Mouse (Mus musculus) adrenal gland (tissue): ENCODE results near the gene Msh5.
"Not testable (repeated sequence)": the region's sequence is repeated elsewhere in the genome, so short reads cannot be mapped to it uniquely, and the experiment has no call there.

Source experiments
- intact Hi-C: fragments of 180-260 bp; cut with DNase I; formaldehyde crosslinking; loops from one replicate; pipeline ENCODE4 v1.15.1; 2025

Msh5 gene

GRCm38 (mm10) chr17:35049561-35050016 is 3.0 kb upstream of the Msh5 start, which contains the start of gene Clic1:
Clic1 (plus strand) TSS chr17:35049966.
- intact Hi-C loops, result no loop called here

GRCm38 (mm10) chr17:35048932-35049440 is 2.4 kb upstream of the Msh5 start:
- intact Hi-C loops, result no loop called here

GRCm38 (mm10) chr17:35048149-35048931 is 1.8 kb upstream of the Msh5 start:
- intact Hi-C loops, result no loop called here

GRCm38 (mm10) chr17:35047688-35048087 is 1.1 kb upstream of the Msh5 start:
- intact Hi-C loops, result no loop called here

GRCm38 (mm10) chr17:35045807-35046680 is 501 bp downstream of the Msh5 start:
- intact Hi-C loops, result no loop called here

DNA sequence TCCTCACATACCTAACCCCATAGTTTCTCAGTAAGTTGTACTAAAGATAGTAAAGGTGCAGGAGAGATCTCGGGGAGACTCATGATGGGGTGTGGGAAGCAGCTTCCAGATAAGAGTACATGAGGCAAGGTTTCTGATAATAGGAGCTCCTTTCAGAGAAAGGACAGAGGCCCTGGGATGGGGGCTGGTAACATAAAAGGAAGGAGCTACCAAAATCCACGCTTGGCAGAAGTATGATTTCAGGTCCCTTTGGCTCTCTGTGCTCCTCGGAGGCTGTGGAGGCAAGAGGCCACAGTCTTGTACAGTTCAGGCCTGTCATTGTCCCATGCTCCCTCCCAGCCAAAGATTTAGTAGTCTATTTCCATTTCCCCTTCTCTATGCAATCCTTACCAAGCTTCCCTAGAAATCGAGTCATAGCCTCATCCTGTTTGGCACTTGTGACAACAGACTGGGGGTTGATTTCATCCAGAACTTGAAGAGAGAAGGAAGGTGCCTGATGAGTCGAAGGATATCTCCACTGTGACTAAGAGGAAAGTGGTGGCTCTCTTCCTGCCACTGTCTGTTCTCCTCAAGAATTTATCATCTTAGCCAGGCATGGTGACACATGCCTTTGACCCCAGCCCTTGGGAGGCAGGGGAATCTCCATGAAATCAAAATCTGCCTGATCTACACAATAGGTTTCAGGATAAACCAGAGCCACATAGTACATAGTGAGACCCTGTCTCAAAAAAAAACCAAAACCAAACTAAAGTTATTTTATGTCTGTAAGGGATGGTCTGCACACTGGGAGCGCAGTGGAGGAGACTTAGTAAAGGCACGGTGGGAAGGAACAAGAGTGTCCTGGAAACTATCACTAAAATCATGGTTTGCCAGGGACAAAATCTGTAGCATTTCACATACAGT is 1.4 kb downstream of the Msh5 start:
- intact Hi-C loops, result no loop called here

DNA sequence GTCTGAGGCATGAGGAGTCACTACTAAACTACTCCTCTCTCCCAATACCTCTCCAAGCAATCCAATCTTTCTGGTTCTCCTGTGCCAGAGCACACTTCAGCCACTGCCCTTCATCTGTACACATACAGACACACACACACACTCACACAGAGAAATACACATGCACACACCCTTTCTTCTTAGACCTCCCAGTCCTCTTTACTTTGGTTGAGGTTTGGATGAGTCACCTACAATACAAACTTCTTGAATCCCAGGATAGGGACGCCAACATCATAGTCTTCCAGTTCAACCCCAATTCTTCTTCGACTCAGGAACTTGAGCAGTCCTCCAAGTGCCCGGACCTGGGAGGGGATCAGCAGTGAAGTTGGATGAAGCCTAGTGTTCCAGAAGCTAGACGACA is 2.8 kb downstream of the Msh5 start:
- intact Hi-C loops, result no loop called here

- intact Hi-C loops, result no loop called here
Measured at GRCm38 (mm10) chr17:35039121-35039873, 7.2 kb downstream of the Msh5 start.

GRCm38 (mm10) chr17:35034896-35035295 is 11.6 kb downstream of the Msh5 start:
- intact Hi-C loops, result no loop called here

GRCm38 (mm10) chr17:35033703-35034102 is 12.8 kb downstream of the Msh5 start:
- intact Hi-C loops, result not testable (repeated sequence)

DNA sequence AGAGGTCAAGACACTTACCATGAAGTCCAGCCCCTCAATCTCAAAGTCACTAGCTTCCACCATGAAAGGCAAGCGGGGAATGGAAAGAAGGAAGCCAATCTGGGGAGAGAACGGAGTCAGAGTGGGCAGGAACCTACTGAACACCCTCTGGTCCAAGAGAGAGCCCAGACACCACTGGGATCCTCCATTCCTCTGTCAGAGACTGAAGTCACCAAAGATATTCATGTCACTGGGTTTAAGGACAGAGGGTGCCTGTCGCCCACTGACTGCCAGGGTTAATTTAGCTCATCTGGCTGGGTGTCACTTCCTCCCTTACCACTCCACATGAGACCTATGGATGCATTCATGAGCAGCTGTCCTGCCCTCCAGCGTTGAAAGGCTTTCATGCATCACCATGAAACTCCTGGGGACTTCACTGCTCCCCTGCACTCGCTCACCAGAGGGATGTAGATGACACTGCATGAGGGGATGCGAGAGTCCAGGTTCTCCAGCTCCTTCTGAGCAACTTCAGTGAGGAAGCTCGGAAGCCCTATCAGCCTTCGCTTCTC is 14.1 kb downstream of the Msh5 start:
- intact Hi-C loops, result no loop called here

- intact Hi-C loops, result no loop called here
Measured at GRCm38 (mm10) chr17:35031880-35032279, 14.7 kb downstream of the Msh5 start.

DNA sequence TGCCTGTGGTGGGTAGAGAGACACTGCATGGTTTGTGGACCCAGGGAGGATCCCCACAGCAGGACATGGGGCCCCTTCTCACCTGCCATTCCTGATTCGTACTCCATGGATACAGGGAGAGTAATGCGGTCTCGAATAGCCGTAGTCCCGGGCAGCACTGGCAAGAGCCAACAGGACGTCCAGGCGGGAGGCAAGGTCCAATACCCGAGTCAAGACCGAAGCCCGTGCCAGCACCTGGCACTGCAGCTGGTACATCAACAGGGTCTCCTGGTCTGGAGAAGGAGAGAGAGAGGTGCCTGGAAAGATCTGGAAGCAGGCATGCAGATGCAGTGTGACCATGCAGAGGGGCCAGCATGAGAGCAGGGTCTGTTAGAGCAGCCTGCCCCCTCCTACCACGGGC is 15.3 kb downstream of the Msh5 start:
- intact Hi-C loops, result no loop called here

GRCm38 (mm10) chr17:35029691-35030532 is 16.6 kb downstream of the Msh5 start:
- intact Hi-C loops, result loop anchor here (10.0 kb wide), 1 partner anchor 205 kb away; the partner anchor contains the start of genes Atp6v1g2 and Nfkbil1

- intact Hi-C loops, result loop anchor here (10.0 kb wide), 1 partner anchor 206 kb away; the partner anchor contains the start of genes Atp6v1g2 and Nfkbil1
Measured at GRCm38 (mm10) chr17:35028315-35028714, 18.2 kb downstream of the Msh5 start.

GRCm38 (mm10) chr17:35027277-35028068 is 19.1 kb downstream of the Msh5 start, which contains the start of gene Sapcd1:
Sapcd1 (minus strand) TSS chr17:35028016.
- intact Hi-C loops, result loop anchor here (10.0 kb wide), 1 partner anchor 207 kb away; the partner anchor contains the start of genes Atp6v1g2 and Nfkbil1

DNA sequence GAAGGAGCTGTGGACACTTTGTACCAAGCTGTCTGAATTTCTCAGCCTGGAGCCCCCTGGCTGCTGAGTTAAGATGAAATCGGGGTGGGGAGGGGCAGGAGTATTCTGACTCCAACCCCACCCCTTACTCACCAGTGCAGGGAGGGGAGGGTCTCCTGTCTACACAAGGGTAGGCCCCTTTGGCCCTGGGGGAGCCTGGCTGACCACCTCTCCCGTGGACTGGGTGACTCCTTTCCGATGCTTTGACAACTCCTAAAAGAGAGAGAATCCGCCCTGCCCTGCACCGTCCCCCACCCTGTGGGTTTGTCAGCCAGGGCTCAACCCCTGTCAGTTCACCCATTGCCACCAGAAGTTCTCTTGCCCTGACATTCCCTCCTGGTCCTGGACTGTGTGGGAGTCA is 20.3 kb downstream of the Msh5 start:
- intact Hi-C loops, result loop anchor here (10.0 kb wide), 1 partner anchor 209 kb away; the partner anchor contains the start of genes Atp6v1g2 and Nfkbil1
